Mouse (Mus musculus) liver, embryonic 14.5 days (tissue): ENCODE data around the gene Aspdh.

ENCODE experiments used
- CTCF ChIP-seq: IDR thresholded peaks from 2 replicates; pipeline ENCODE4 v1.5.1; 2016; ENCODE audit warnings: antibody characterized with exemption, low read depth, control low read depth
- EP300 ChIP-seq: IDR thresholded peaks from 2 replicates; pipeline ENCODE4 v1.6.1; 2016; ENCODE audit warnings: antibody characterized with exemption, low read depth

DNA sequence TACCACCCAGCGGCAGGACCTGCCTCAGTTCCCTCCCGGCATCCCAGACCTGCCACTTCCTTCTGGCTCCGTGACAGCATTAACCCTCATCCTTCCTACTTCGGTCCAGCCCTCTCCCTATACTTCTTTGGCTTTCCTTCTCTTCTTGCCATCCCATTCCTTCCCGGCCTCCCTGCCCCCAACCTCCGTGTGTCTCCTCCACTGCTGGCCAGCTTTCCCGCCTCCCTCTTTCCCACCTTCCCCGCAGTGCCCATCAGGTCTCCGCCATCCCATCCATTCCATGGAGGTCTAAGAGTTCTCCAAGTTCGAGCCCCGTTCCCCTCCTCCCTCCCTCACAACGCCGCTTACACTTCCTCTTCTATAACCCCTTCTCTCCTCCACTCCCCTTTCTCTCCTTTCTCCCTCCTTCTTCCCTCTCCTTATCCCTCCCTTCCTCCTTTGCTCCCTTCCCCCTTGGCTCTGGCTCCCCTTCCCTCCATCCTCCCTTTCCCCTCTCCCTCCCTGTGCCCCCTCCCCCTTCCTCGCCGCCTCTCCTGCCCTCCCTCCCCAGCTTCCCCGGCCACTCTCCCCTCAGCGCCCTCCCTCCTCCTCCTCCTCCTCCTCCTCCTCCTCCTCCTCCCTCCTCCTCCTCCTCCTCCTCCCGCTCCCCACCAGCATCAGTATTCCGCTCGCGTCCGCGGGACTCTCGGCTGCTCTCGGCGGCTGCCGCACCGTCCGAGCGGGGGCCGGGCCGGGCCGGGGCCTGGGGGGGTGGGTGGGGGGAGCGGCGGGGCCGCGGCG, 36.8 kb upstream of the Aspdh start:
- no peak for TF ChIP-seq CTCF
- TF ChIP-seq EP300: no peak
